Mouse (Mus musculus): ENCODE measurements at regions not wholly inside any gene's neighbourhood (a gene's known extent, or its start where the extent isn't known, plus 50 kb on each side); places are given as distances from the start of the nearest gene placed in this dataset.
"Not testable (repeated sequence)": the region's sequence is repeated elsewhere in the genome, so short reads cannot be mapped to it uniquely, and the experiment has no call there.

GRCm38 (mm10) chr15:87818566-87818965 is 274.5 kb downstream of the Fam19a5 start:
- no peak for ATAC-seq (ENCODE audit: poor library complexity, severe bottlenecking)

DNA sequence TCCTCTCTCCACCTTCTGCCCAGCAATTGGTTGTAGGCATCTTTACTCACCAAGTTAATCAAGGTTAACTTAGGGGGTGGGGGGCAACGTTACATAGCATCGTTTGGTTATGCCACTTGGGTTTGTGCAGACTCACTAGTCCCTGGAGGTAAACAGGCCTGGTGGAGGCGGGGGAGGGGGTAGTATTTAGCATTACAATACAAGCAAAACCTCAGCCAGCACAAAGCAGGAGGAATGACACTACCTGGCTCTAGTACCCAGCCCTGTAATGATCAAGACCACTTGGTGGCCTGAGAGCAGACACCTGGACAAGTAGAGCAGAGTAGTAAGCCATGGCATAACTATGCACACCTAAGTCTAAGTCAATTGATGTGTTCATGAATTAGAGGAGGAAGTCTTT is 298.0 kb downstream of the Fam19a5 start:
- no peak for ATAC-seq (ENCODE audit: poor library complexity, severe bottlenecking)

DNA sequence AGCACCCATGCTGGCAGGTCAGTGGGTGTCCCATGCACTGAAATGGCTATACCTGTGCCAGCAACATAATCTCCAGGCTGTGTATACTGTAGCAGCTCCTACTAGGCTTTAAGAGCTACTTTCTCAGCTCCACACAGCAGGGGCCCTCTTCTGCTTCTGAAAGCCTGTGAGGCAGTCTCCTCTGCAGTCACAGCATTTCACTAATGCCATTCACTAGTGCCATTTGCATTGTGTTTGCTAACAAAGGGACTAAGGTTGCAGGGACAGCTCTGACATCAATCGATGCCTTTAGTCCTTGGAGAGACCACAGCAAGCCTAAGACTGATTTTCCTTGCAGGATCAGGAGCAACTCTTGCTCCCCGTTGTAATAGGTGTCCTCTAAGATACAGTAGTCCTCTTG is 315.0 kb downstream of the Fam19a5 start:
- no peak for ATAC-seq (ENCODE audit: poor library complexity, severe bottlenecking)

DNA sequence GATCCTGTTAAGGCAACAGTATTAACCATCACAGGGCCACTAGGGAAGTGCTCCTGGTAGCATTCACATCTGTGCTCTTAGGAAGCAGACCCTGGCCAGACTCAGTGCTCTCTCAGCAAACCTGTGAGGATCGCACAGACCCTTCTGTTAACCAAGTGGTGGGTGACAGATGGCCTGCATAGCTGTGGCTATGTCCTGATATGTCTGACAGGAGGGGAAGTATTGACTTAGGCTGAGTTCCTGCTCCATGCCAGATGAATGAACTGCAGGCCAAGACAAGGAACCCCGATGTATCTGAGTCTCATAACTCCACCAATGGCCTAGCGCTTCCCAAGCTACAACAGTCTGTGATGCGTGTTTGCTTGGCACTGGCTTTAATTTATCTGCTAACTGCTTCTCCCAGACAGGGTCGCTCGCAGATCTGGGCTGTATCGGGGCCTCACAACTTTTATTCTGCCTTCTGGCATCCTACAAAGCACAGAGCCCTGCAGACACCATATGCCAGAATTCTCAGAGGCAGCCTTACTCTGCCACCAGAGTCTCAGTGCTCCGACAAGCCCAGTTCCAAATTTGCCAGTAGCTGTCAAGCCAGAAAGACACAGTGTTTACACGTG is 332.3 kb downstream of the Fam19a5 start:
- no peak for ATAC-seq (ENCODE audit: poor library complexity, severe bottlenecking)

DNA sequence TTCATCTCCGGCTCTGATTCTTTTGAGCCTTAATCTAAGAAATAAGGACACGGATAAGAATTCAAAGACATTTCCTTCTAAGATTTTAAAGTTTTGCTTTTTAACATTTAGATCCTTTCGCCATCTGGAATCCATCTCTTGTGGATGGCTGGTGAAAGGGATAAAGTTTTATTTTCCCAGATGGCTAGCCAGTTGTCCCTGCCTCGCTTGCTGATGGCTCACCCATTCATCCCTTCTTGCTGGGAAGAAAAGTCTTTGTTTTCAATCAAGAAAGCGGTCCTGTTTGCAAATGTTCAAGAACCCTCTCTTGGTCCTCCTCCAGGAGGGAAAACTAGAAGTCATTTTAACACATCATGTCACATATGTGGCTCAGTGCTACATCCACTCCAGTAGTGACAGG is 346.8 kb downstream of the Fam19a5 start:
- no peak for ATAC-seq (ENCODE audit: poor library complexity, severe bottlenecking)

- not testable (repeated sequence) for ATAC-seq (ENCODE audit: poor library complexity, severe bottlenecking)
These were observed 350.8 kb downstream of the Fam19a5 start for GRCm38 (mm10) chr15:87894866-87895265.

GRCm38 (mm10) chr15:87898655-87899054 is 354.6 kb downstream of the Fam19a5 start:
- ATAC-seq (ENCODE audit: poor library complexity, severe bottlenecking) = no peak

GRCm38 (mm10) chr15:87904436-87904835 is 360.3 kb downstream of the Fam19a5 start:
- no peak for ATAC-seq (ENCODE audit: poor library complexity, severe bottlenecking)

GRCm38 (mm10) chr15:87906310-87906709 is 362.2 kb downstream of the Fam19a5 start:
- ATAC-seq (ENCODE audit: poor library complexity, severe bottlenecking) = no peak

GRCm38 (mm10) chr15:87922091-87922490 is 378.0 kb downstream of the Fam19a5 start:
- ATAC-seq (ENCODE audit: poor library complexity, severe bottlenecking) = no peak

DNA sequence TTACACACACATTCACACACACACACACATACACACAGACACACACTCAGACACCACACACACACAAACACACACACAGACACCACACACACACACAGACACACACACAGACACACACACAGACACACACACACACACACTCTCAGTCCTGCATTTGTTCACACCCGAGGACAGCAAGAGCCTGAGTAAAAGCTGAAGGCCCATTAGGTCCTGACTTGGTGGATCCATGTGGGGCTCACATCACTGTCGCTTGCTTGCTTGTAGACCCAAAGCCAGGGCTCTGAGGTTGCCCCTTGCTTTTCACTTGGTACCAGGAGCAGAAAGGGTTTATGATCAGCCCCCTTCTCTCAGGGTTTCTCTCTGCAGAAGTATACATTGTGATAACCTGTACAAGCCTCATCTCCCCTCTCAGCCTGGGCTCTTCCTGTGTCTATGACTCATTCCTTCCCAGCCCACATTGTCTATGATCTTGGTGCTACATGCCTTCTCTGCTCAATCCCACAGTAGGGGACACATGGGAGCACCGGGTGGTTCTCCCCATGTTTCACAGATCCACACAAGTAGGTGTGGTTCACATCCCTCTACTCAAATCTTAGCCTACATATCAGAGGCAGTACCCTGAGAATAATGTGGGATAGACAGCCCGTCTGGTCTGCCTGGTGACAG is 378.8 kb downstream of the Fam19a5 start:
- no peak for ATAC-seq (ENCODE audit: poor library complexity, severe bottlenecking)

DNA sequence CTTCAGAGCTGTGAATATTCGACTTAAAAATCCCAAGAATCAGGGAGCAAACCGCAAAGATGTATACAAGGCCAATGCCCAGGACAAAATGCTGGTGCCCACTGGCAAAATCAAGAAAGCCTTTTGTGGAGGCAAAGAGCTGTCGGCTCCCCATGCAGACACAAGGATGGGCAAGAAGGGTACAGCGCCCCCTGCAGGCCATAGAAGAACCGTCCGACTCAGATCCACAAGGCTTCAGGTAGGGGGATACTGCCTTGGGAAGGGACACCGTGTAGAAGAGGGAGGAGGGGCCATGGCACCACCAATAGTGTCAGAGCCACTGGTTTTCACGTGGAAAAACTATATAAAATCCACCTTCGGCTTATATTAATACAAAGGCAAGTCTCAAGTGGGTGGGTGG is 379.8 kb downstream of the Fam19a5 start:
- ATAC-seq (ENCODE audit: poor library complexity, severe bottlenecking) = no peak

- ATAC-seq (ENCODE audit: poor library complexity, severe bottlenecking) = no peak
These were observed 391.9 kb downstream of the Fam19a5 start for GRCm38 (mm10) chr15:87936041-87936440.

DNA sequence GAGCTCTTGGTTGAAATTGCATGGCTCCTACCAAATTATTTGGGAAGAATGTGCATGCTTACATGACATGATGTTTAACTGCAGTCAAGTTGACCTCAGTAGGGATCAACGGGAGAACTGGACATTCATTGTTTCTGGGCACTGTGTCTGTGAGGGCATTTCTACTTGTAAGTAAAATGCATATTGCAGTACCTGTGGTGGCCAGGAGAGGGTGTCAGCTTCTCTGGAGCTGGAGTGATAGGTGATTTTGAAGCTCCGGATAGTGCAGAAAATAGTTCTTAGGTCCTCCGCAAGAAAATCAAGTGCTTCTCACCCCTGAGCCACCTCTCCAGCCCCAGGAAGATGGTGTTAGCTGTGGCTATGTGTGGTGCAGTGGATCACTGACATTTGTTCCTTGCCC is 396.7 kb downstream of the Fam19a5 start:
- no peak for ATAC-seq (ENCODE audit: poor library complexity, severe bottlenecking)

DNA sequence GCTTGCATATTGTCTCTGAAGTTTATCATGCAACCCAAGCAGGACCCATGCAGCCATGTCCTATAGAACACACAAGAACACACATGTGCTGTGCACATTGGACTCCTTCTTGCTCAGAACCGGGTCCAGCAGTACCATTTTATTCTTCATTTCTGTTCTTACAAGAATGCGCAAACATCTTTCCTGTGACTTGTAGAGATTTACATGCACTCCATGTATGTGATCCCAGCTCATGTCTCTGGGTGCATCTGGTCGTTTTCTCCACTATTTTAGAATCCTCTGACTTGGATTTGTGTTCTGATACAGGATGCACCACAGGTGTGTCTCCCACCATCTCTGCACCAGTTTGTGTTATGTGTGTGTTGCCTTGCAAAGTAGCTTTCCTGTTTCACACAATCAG is 408.4 kb downstream of the Fam19a5 start:
- ATAC-seq (ENCODE audit: poor library complexity, severe bottlenecking) = no peak

DNA sequence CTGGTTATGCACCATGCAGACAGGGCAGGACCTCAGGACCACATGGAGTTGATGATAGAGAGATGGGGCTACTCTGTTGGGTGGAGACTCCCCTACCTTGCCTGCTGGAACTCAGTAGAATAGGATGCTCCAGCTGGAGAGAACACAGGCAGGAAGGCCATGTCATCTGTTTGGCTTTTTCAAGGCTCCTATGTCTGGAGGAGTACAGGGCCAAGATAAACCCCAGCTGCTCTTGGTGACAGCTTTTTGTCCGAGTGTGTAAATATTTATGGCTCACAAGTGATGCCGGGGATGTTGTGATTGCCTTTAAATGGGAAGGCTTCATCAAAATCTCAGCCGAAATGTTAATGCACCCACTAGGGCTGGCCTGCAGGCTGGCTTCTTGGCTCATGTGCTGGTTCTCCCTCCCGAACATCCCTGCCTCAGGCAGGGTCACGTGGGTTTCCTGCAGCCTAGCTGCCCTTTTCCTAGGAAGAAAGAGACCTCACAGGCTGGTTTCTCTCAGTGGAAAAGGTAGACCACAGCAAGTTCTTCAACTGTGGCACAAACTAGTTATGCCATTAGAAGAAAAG is 411.7 kb downstream of the Fam19a5 start:
- ATAC-seq (ENCODE audit: poor library complexity, severe bottlenecking) = no peak

DNA sequence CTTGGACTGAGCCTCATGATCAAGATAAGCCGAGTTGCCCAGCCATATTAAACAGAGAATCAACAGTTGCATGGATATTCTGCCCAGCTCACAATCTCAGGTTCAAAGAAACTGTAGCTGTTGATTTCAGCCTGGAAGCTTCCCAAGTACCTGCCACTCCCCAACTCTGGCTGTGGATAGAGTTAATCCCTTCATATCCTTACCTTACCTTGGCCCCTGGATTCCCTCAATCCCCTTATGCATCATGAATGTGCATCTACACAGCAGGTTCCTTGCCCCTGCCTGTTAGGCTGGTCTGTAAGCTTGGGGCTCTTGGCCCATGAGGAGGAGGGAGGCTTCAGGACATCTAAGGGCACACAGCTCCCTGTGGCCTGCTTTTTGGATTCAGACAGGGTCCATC is 414.8 kb downstream of the Fam19a5 start:
- no peak for ATAC-seq (ENCODE audit: poor library complexity, severe bottlenecking)

DNA sequence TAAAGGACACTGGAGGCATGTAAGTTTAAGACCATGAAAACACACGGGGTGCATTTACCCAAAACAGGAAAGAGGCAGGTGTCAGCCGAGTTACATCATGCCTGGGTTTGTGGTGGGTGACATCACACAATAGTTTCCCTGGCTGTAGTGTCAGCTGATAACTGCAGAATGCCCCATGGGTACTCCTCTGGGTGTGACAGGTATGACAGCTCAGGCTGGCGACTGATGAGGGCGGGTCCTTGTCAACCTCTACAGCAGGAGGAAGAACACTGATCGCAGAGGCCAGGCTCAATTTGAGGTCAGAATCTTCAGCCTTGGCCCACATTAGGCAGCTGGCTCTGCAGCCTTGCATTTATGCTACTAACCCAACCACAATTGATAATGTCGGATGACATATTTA is 428.5 kb downstream of the Fam19a5 start:
- no peak for ATAC-seq (ENCODE audit: poor library complexity, severe bottlenecking)

DNA sequence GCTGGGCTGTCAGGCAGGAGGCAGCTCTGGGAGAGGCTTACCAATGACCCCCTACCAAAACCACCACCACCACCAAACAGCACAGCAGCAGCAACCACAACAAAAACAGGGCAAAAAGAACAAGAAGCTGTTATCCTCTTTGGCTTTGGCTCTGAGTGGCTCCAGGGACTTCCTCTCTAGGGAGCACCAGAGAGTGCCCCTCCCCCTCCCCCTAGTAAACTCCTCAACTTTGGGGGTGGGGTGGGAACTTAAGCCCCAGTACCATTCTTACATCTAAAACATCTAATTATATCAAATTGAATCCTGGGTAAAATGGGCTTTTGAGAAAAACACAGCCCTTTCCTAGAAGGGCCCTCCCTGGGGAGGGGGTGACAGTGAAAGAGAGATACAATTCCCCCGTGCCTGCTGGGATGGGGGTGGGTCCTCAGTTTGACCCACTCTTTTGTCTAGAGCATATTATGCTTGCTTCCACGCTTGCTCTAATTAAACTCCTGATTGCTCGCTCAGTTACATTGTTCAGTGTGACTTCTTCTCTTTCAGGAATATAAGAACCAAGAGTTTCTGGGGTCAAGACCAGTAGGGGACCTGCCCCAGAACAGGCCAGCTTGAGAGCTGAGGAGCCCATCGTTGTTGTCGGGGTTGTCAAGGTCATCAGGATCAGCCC is 443.4 kb downstream of the Fam19a5 start:
- no peak for ATAC-seq (ENCODE audit: poor library complexity, severe bottlenecking)

- no peak for ATAC-seq (ENCODE audit: poor library complexity, severe bottlenecking)
These were observed 450.4 kb downstream of the Fam19a5 start for GRCm38 (mm10) chr15:87994546-87994945.

DNA sequence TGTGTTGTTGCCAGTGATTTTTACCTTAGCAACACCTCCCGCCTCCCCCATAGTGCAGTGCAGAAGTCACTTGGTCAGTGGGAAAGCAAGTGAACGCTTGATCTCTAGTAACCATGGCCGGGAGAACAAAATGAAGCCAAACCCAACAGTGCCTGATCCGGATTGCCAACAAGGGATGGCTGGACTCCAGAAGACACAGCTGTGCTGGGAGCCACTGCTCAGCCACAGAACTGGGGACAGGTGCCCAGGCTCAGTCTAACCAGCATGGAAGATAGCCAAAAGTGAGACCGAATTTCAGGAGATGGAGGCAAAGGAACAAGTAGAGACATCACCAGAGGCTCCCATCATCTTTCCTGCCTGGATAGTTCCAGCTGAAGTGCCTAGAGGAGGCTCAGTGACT is 473.0 kb downstream of the Fam19a5 start:
- ATAC-seq (ENCODE audit: poor library complexity, severe bottlenecking) = no peak

GRCm38 (mm10) chr15:88032751-88033150 is 488.7 kb downstream of the Fam19a5 start:
- ATAC-seq (ENCODE audit: poor library complexity, severe bottlenecking) = no peak

All from megakaryocyte, adult 5-6 weeks (primary cell).